Mouse (Mus musculus): ENCODE measurements around the gene Galnt9.

Gene Galnt9

DNA sequence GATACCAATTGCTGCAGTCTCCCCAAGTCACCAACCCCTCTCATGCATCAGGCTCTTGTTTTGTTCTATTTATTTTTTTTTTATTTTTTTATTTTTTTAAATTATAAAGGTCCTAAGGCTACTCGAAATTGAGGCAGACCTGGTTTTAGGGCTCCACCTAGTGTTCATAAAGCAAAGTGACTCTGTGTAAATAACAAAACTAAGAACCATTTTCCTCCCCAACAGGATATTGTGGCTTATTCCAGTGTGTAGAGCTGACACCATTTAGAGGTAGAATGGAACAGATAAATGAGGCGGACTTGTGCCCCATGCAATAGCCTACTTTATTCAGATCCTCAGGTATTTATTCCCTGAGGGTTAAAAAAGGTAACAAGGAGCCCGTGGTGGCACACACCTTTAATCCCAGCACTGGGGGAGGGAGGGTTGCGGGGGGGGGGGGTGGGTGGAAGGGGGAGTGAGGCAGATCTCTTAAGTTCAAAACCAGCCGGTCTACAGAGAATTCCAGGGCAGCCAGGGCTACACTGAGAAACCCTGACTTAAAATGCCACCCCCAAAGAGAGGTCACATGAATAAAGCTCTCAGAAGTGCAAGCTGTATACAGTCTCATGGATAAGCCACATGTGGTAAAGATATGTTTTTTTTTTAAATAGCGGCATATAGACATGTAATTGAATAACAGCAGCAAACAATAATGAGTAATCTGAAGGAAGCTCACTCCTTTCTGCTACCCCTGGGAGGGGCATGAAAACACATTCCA is 92.0 kb downstream of the Galnt9 start:
- DNase-seq (ENCODE audit: low spot score) = peak; percentile 67

DNA sequence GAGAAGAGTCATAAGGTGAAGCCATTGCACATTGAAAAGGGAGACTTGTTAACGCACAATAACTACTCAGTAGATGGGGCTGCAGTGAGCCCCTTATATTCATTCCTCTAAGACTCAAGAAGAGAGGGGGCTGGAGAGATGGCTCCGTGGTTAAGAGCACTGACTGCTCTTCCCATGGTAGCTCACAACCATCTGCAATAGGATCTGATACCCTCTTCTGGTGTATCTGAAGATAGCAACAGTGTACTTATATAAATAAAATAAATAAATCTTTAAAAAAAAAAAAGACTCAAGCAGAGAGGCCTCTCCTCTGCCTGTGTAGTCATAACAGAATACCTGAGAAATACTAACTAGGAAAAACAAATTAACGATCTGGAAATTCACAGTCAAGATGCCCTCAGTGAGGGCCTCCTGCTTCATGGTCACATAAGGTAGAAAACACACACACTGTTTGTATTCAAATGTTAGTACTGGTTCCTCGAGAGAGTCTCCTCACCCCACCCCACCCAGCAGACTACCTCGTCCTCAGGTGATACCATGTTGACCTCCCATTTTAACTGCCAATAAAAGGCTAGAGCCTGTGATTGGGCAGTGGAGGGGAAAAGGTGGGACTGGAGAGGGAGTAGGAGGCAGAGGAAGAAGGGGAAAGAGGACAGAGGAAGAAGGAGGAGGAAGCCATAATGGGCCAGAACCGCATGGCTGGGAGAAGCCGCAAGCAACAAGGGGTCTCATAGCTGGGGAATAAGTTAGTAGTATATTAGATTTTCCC is 94.3 kb downstream of the Galnt9 start:
- no peak for DNase-seq (ENCODE audit: low spot score)

DNA sequence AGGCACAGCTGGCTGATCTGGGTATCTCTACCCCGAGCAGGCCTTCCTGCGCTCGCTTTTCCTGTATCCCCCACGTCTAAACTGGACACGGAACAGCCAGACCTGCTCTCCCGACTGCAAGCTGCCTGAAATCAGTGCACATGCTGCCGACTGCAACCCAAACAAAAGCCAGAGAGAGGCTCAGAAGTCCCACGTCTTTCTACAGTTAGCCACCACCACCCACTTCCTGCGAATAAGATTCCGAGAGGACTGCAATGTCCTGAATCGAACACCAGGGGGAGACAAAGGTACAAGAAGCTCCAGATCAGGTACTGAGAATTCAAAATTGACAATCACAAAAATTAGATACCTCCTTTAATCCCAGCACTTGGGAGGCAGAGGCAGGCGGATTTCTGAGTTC is 95.3 kb downstream of the Galnt9 start:
- peak; percentile 86 for DNase-seq (ENCODE audit: low spot score)

DNA sequence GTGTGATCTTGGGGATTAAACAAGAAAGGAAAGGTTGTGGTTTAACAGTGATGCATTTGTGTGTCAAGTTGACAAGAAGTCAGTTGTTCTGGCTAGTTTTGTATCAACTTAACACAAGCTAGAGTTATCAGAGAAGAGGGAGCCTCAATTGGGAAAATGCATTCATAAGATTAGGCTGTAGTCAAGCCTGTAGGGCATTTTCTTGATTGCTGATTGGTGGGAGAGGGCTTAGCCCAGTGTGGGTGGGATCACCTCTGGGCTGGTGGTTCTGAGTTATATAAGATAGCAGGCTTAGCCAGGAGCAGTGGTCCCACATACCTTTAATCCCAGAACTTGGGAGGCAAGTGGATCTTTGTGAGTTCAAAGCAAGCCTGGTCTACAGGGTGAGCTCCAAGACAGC is 102.2 kb downstream of the Galnt9 start:
- no peak for DNase-seq (ENCODE audit: low spot score)

DNA sequence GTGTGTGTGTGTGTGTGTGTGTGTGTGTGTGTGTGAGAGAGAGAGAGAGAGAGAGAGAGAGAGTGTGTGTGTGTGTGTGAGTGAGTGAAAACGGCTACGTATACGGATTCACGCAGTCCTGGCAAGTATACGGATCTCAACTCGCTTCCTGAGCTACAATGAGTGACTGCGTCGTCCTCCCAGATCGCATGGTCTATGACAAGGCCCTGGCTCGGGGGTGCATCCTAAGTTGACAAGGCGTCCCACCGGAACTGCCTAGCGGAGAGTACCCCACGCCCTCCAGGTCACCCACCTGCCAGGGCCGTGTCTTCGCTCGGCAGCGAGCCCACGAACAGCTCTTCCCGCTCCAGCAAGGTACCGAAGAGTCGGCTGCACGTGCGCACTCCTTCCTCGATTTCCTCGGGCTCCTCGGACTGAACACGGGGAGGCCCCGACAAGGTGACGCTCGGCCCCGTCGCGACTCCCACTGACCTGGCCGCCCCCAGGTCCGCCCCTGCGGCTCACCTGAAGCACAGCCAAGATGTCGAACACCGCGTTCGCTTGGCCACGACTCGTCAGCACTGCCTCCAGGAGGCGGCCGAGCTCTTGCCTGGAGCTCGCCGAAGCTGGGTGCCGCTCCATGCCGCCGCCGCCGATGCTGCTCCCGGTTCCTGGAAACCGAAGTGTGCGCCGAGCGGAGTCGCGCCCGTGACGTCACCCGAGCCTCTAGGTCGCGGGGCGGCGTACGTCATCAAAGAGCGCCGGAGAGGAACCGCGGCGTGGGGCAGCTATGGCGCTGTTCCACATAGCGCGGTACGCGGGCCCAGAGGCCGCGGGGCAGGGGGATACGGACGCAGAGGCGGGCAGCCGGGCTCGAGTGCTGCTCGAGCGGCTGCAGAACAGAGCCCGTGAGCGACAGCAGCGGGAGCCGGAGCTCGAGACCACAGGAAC is 108.8 kb downstream of the Galnt9 start, which contains the start of the genes Noc4l and Ddx51:
TSS of gene Noc4l (minus strand) at position 699 of the 930 bp plus-strand sequence.
TSS of gene Ddx51 (plus strand) at position 733 of the 930 bp plus-strand sequence.
- DNase-seq (ENCODE audit: low spot score) = peak; percentile 95

DNA sequence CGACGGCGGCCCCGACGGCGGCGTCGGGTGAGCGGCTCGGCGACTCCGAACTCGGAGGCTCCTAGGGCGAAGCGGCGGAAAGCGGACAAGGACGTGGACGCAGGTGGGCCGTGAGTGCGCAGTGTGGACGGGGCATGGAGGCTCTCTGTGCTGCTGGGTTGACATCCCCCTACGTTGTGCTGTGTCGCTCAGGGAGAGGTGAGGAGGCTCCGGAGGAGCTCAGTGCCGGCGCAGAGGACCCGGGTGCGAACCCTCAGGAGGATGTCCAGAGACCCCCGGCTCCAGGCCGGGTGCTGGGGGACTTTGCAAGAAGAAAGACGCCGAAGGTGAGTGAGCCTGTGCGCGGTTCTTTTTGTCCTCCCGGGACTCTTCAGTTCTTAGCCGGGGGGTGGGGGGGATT is 109.5 kb downstream of the Galnt9 start:
- no peak for DNase-seq (ENCODE audit: low spot score)

DNA sequence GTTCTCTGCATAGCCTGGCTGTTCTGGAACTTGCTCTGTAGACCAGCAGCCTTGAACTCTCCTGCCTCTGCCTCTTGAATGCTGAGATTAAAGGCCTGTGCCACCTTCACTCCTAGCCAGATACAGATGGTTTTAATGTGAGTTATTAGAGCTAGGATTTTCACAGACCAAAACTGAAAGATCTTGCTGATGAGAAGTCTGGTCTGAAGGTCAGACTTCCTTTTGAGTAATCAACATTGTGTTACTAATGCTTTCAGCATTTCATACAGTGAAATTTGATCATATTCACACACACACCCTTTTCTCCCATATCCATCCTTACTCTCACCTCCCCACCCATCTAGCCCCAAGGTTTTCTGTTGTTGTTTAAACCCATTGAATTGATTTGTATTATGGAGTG is 115.5 kb downstream of the Galnt9 start:
- DNase-seq (ENCODE audit: low spot score) = no peak

DNA sequence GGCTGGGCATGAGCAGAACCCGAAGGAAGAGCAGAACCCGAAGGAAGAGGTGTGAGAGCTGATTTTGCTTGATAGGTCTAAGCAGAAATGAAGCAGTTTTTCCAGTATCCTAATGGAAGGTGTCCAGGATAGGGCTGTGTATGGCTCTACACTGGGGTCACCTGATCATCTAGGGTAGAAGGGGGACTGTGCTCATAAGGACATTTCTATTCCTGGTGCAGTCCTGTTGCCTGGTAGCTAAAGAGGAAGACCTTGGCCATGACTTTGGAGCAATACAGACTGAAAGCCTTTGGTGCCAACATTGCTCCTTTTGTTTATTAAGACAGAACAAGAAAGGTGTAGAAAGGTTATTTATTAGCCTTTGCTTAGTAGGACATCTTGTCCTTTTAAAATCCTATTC is 119.9 kb downstream of the Galnt9 start:
- no peak for DNase-seq (ENCODE audit: low spot score)

DNA sequence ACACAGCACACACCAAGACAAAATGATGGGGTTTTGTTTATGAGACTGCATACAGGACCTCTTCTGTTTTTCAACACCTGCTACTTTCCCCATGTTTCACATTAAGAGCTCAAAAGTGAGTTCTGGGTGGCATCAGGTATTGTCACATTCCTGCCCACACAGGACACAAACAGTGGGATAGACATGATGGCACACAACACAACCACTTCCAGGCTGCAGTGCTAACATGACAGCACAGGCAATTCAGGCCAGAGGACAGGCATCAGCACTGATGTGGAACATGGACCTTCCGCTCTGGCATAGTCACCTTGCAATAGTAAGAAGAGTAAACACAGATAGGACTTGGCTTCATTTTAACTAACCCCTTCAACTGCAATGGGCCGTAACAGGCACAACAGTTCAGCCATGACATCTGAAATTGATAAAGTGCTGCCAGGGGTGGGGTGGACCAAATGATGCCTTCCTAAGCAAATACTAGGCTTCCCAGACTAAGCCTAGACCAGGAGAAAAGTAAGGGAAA is 120.7 kb downstream of the Galnt9 start:
- DNase-seq (ENCODE audit: low spot score) = no peak

DNA sequence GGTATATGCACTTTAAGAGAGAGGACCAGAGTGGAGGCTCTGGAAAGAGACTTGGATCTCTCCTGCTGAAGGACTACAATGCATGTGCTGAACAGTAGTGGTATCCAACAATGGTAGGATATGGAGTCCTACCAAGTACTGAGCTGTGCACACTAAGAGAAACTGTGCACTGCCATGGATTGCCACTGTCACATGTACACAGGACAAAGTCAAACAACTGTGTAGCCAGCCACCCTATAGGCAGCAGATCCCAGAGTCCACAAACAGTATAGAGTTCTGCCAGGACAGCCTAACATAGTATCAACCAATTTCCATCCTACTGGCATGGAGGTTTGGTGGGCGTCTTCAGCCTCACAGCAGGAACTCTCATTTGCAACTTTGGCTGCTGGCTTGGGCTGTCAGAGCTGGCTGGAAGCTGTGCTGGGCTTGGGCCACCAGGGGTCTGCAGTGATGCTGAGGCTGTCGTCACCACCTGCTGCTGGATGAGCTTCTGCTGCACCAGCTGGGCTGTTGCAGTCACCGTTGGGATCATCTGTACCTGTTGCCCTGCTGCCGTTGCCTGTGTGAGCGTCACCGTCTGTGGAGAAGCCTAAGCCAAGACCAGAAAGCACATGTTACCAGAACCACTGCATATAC is 121.4 kb downstream of the Galnt9 start:
- no peak for DNase-seq (ENCODE audit: low spot score)
